Mouse (Mus musculus): ENCODE measurements at regions not wholly inside any gene's neighbourhood (a gene's known extent, or its start where the extent isn't known, plus 50 kb on each side); places are given as distances from the start of the nearest gene placed in this dataset. TPM values are rescaled to one million over a fixed set of nuclear protein-coding genes. Genes with fewer than 3 reads are reported as not detected.

MicroRNAs in the stretch of these regions (microRNA counts, 519-probe panel; counts per million panel counts)
- microRNA mmu-miR-466j, result not detected

Small RNA genes lying in the stretch of these regions (microRNA-seq; reads per million reads assigned to microRNA genes)
- gene Mir466j, result not detected
- gene Mir6408, result not detected
